Mouse (Mus musculus) spleen, adult 2 months (tissue): ENCODE measurements around the gene Rab3il1.

Experiments used
- CTCF ChIP-seq: fragments of 200-500 bp; IDR thresholded peaks from 2 replicates; pipeline ENCODE4 v1.5.1; 2011; ENCODE audit warnings: mild to moderate bottlenecking, inconsistent platforms; ENCODE audit not compliant: insufficient read depth, insufficient read length, insufficient replicate concordance; ENCODE audit errors: extremely low read depth
- POLR2A ChIP-seq: fragments of 200-500 bp; IDR thresholded peaks from 2 replicates; pipeline ENCODE4 v1.6.1; 2011; ENCODE audit warnings: low read depth, low read length, inconsistent platforms

GRCm38 (mm10) chr19:9952912-9953311 is 48.6 kb upstream of the Rab3il1 start:
- no peak for TF ChIP-seq CTCF
- TF ChIP-seq POLR2A, result no peak
